Mouse (Mus musculus): ENCODE data around the gene Dmrt2. TPM values are rescaled to one million over a fixed set of nuclear protein-coding genes. Genes with fewer than 3 reads are reported as not detected.

Gene Dmrt2
- polyA plus RNA-seq, 1 experiment from 2014 or later, result 0.50 TPM

- Histone ChIP-seq H3K4me3 (replicated peaks) (0 out of 2 replicates have a peak overlapping the region, but pooled peaks have one; percentile 12), H3K36me3 (no peaks in the 10 kb centered on the region), H3K27ac (no peak overlapping the region), H3K9ac (no peak overlapping the region), H3K9me3 (replicated peaks) (no peaks in the 10 kb centered on the region), H3K4me1 (replicated peaks) (no peaks in the 10 kb centered on the region), H3K27me3 (peaks cover 69% of the 10 kb centered on the region), H3K4me2 (0 out of 2 replicates have a peak overlapping the region, but pooled peaks have one; percentile 12)
- ATAC-seq (ENCODE audit: low read depth) (no peak), DNase-seq (no peak)
- WGBS (ENCODE audit: insufficient replicate concordance), result 5% methylated on average over 31 of the region's 31 CpGs
Measured at GRCm38 (mm10) chr19:25665486-25666339, 6.5 kb upstream of the Dmrt2 start.

GRCm38 (mm10) chr19:25667836-25668235 lies 4.4 kb upstream of the Dmrt2 start:
- ATAC-seq (ENCODE audit: low read depth) (no peak), DNase-seq (no peak)
- WGBS (ENCODE audit: insufficient replicate concordance), result 14% methylated on average over 4 of the region's 4 CpGs
- peaks cover 89% of the 10 kb centered on the region for H3K27me3 ChIP-seq
- no peak overlapping the region for H3K9ac ChIP-seq
- H3K9me3 ChIP-seq (replicated peaks), result no peaks in the 10 kb centered on the region
- no peak overlapping the region for H3K27ac ChIP-seq
- H3K4me3 ChIP-seq (replicated peaks), result no peak overlapping the region
- no peak overlapping the region for H3K4me2 ChIP-seq
- H3K36me3 ChIP-seq, result no peaks in the 10 kb centered on the region
- H3K4me1 ChIP-seq (replicated peaks), result peaks cover 5% of the 10 kb centered on the region; the same call in 1 of the 2 replicates

GRCm38 (mm10) chr19:25669593-25670248 lies 2.5 kb upstream of the Dmrt2 start:
- no peak overlapping the region for H3K27ac ChIP-seq
- H3K9ac ChIP-seq, result no peak overlapping the region
- no peak overlapping the region for H3K4me2 ChIP-seq
- no peak for ATAC-seq (ENCODE audit: low read depth)
- no peak overlapping the region for H3K4me3 ChIP-seq (replicated peaks)
- WGBS (ENCODE audit: insufficient replicate concordance), result 2% methylated on average over 3 of the region's 3 CpGs
- H3K36me3 ChIP-seq, result no peaks in the 10 kb centered on the region
- H3K27me3 ChIP-seq, result peaks cover 99% of the 10 kb centered on the region
- H3K4me1 ChIP-seq (replicated peaks), result peaks cover 7% of the 10 kb centered on the region
- no peaks in the 10 kb centered on the region for H3K9me3 ChIP-seq (replicated peaks)
- DNase-seq, result no peak

GRCm38 (mm10) chr19:25670571-25671285 lies 1.5 kb upstream of the Dmrt2 start:
- Histone ChIP-seq H3K27me3 (peaks cover 99% of the 10 kb centered on the region), H3K4me1 (replicated peaks) (peaks cover 7% of the 10 kb centered on the region), H3K36me3 (no peaks in the 10 kb centered on the region), H3K4me3 (replicated peaks) (no peak overlapping the region), H3K4me2 (no peak overlapping the region), H3K9me3 (replicated peaks) (no peaks in the 10 kb centered on the region), H3K27ac (no peak overlapping the region), H3K9ac (no peak overlapping the region)
- DNase-seq (no peak), ATAC-seq (ENCODE audit: low read depth) (no peak)
- WGBS (ENCODE audit: insufficient replicate concordance), result 3% methylated on average over 17 of the region's 17 CpGs

- Histone ChIP-seq H3K4me1 (replicated peaks) (peaks cover 7% of the 10 kb centered on the region), H3K9me3 (replicated peaks) (no peaks in the 10 kb centered on the region), H3K36me3 (no peaks in the 10 kb centered on the region), H3K27ac (no peak overlapping the region), H3K4me3 (replicated peaks) (peak overlapping the region; percentile 53), H3K27me3 (peaks cover 99% of the 10 kb centered on the region), H3K4me2 (peak overlapping the region; percentile 66), H3K9ac (no peak overlapping the region)
- 2% methylated on average over 14 of the region's 14 CpGs for WGBS (ENCODE audit: insufficient replicate concordance)
- no peak for DNase-seq
- no peak for ATAC-seq (ENCODE audit: low read depth)
Measured at GRCm38 (mm10) chr19:25671681-25672080, 530 bp upstream of the Dmrt2 start.

GRCm38 (mm10) chr19:25673224-25674055 lies 1.2 kb downstream of the Dmrt2 start:
- Histone ChIP-seq H3K4me1 (replicated peaks) (peaks cover 7% of the 10 kb centered on the region), H3K4me3 (replicated peaks) (peak overlapping the region; percentile 53), H3K4me2 (peak overlapping the region; percentile 66), H3K9me3 (replicated peaks) (no peaks in the 10 kb centered on the region), H3K27ac (no peak overlapping the region), H3K27me3 (peaks cover 97% of the 10 kb centered on the region), H3K36me3 (no peaks in the 10 kb centered on the region), H3K9ac (0 out of 2 replicates have a peak overlapping the region, but pooled peaks have one; percentile 13)
- ATAC-seq (ENCODE audit: low read depth) (no peak), DNase-seq (no peak)
- 2% methylated on average over 66 of the region's 66 CpGs for WGBS (ENCODE audit: insufficient replicate concordance)

GRCm38 (mm10) chr19:25674056-25674420 lies 1.8 kb downstream of the Dmrt2 start:
- no peaks in the 10 kb centered on the region for H3K36me3 ChIP-seq
- H3K27me3 ChIP-seq, result peaks cover 92% of the 10 kb centered on the region
- peak overlapping the region; percentile 66 for H3K4me2 ChIP-seq
- H3K9me3 ChIP-seq (replicated peaks), result no peaks in the 10 kb centered on the region
- ATAC-seq (ENCODE audit: low read depth) (no peak), DNase-seq (no peak)
- peaks cover 7% of the 10 kb centered on the region for H3K4me1 ChIP-seq (replicated peaks)
- WGBS (ENCODE audit: insufficient replicate concordance), result under 1% methylated on average over 15 of the region's 15 CpGs
- peak overlapping the region; percentile 53 for H3K4me3 ChIP-seq (replicated peaks)
- H3K27ac ChIP-seq, result no peak overlapping the region
- H3K9ac ChIP-seq, result no peak overlapping the region

GRCm38 (mm10) chr19:25674744-25675143 lies 2.5 kb downstream of the Dmrt2 start:
- WGBS (ENCODE audit: insufficient replicate concordance), result 2% methylated on average over 8 of the region's 8 CpGs
- ATAC-seq (ENCODE audit: low read depth), result no peak

GRCm38 (mm10) chr19:25675866-25676440 lies 3.7 kb downstream of the Dmrt2 start:
- no peaks in the 10 kb centered on the region for H3K36me3 ChIP-seq
- no peak overlapping the region for H3K27ac ChIP-seq
- no peak for ATAC-seq (ENCODE audit: low read depth)
- peaks cover 7% of the 10 kb centered on the region for H3K4me1 ChIP-seq (replicated peaks)
- peaks cover 73% of the 10 kb centered on the region for H3K27me3 ChIP-seq
- 23% methylated on average over 9 of the region's 9 CpGs for WGBS (ENCODE audit: insufficient replicate concordance)
- no peak overlapping the region for H3K4me2 ChIP-seq
- H3K4me3 ChIP-seq (replicated peaks), result no peak overlapping the region
- no peak overlapping the region for H3K9ac ChIP-seq
- H3K9me3 ChIP-seq (replicated peaks), result no peaks in the 10 kb centered on the region
- DNase-seq, result no peak

More at GRCm38 (mm10) chr19:25674744-25675143, 2.5 kb downstream of the Dmrt2 start:
- Histone ChIP-seq H3K9ac (no peak overlapping the region), H3K36me3 (no peaks in the 10 kb centered on the region), H3K27ac (no peak overlapping the region), H3K4me3 (replicated peaks) (no peak overlapping the region), H3K27me3 (peaks cover 85% of the 10 kb centered on the region), H3K4me1 (replicated peaks) (peaks cover 7% of the 10 kb centered on the region), H3K9me3 (replicated peaks) (no peaks in the 10 kb centered on the region), H3K4me2 (no peak overlapping the region; the same call in 1 of the 2 replicates)
- no peak for DNase-seq

GRCm38 (mm10) chr19:25698850-25699249 lies 26.6 kb downstream of the Dmrt2 start:
- WGBS (ENCODE audit: insufficient replicate concordance), result 60% methylated on average over 14 of the region's 14 CpGs
- DNase-seq, result no peak
- H3K27ac ChIP-seq, result no peak overlapping the region
- no peak for ATAC-seq (ENCODE audit: low read depth)
- no peak overlapping the region for H3K9ac ChIP-seq
- no peaks in the 10 kb centered on the region for H3K27me3 ChIP-seq
- no peaks in the 10 kb centered on the region for H3K4me1 ChIP-seq (replicated peaks)
- H3K4me2 ChIP-seq, result no peak overlapping the region
- no peaks in the 10 kb centered on the region for H3K9me3 ChIP-seq (replicated peaks)
- no peaks in the 10 kb centered on the region for H3K36me3 ChIP-seq
- H3K4me3 ChIP-seq (replicated peaks), result no peak overlapping the region
